23 mouse cellular contexts compared by ENCODE assay signal in genomic region chr19:60465726-60466125, GRCm38 (mm10). TPM values are rescaled to one million over a fixed set of nuclear protein-coding genes. Genes with fewer than 3 reads are reported as not detected.
DNase-seq lines count a peak whose midpoint lies in the region; ATAC-seq and TF ChIP-seq lines count a peak whose summit lies in the region.
"Had no signal": no experiment of that assay in that cellular context is flagged by ENCODE, and none has a peak within 500 bp of the region (broad histone marks: within the 10 kb centered on the region; RNA-seq: fewer than 3 reads in every experiment).

No protein-coding gene starts in this region.

- no peak for TF ChIP-seq EP300 in lung, postnatal 0 days (IDR thresholded peaks at IDR 0.05)

- no peak overlapping the region for H3K4me3 ChIP-seq in forebrain, embryonic 14.5 days (ENCODE audit: low read depth, low read length)
- H3K4me3 ChIP-seq in forebrain, embryonic 10.5 days = no peak overlapping the region
- H3K4me3 ChIP-seq in lung, postnatal 0 days (ENCODE audit: low read depth, low read length) = no peak overlapping the region
- H3K4me3 ChIP-seq: embryonic facial prominence, embryonic 15.5 days; erythroblast, embryonic 14.5 days; forebrain, embryonic 12.5 days; heart, embryonic 15.5 days; hindbrain, embryonic 13.5 days; intestine, embryonic 15.5 days had no signal

- WGBS in forebrain, embryonic 14.5 days = 55% methylated on average over 2 of the region's 2 CpGs
- 87% methylated on average over 2 of the region's 2 CpGs for WGBS in forebrain, embryonic 10.5 days
- 72% methylated on average over 2 of the region's 2 CpGs for WGBS in lung, postnatal 0 days

- H3K27ac ChIP-seq in forebrain, embryonic 14.5 days (ENCODE audit: low read depth, low read length) = no peak overlapping the region
- H3K27ac ChIP-seq in forebrain, embryonic 10.5 days = no peak overlapping the region
- H3K27ac ChIP-seq in lung, postnatal 0 days (ENCODE audit: low read length) = no peak overlapping the region
- H3K27ac ChIP-seq: embryonic facial prominence, embryonic 15.5 days; forebrain, embryonic 12.5 days; heart, embryonic 15.5 days; hindbrain, embryonic 13.5 days; intestine, embryonic 15.5 days had no signal

- H3K9me3 ChIP-seq in forebrain, embryonic 14.5 days (replicated peaks; ENCODE audit: control insufficient read depth, low read length) = no peaks in the 10 kb centered on the region
- H3K9me3 ChIP-seq in forebrain, embryonic 10.5 days = no peaks in the 10 kb centered on the region
- no peaks in the 10 kb centered on the region for H3K9me3 ChIP-seq in lung, postnatal 0 days (ENCODE audit: low read length)
- H3K9me3 ChIP-seq: embryonic facial prominence, embryonic 15.5 days; forebrain, embryonic 12.5 days; heart, embryonic 15.5 days; hindbrain, embryonic 13.5 days; intestine, embryonic 15.5 days had no signal

- H3K36me3 ChIP-seq in forebrain, embryonic 14.5 days (ENCODE audit: control insufficient read depth, insufficient read depth, low read length) = no peaks in the 10 kb centered on the region
- no peaks in the 10 kb centered on the region for H3K36me3 ChIP-seq in forebrain, embryonic 10.5 days (replicated peaks)
- H3K36me3 ChIP-seq in lung, postnatal 0 days (ENCODE audit: insufficient read depth, low read length) = no peaks in the 10 kb centered on the region
- H3K36me3 ChIP-seq: embryonic facial prominence, embryonic 15.5 days; forebrain, embryonic 12.5 days; heart, embryonic 15.5 days; hindbrain, embryonic 13.5 days; intestine, embryonic 15.5 days had no signal

- peak; percentile 68 for DNase-seq in forebrain, embryonic 14.5 days (ENCODE audit: low spot score)
- DNase-seq in forebrain, embryonic 10.5 days (ENCODE audit: extremely low spot score, low spot score) = no peak
- DNase-seq in lung, postnatal 0 days (ENCODE audit: low spot score) = peak; percentile 9
- DNase-seq in lung, postnatal 10 days = no peak
- peak; percentile 38 for DNase-seq in MN1 (ENCODE audit: low spot score)
- DNase-seq in Muller cell, postnatal 12 days (ENCODE audit: inconsistent ontology term) = no peak
- no peak for DNase-seq in right cerebral cortex, adult 18-20 months
- DNase-seq: adrenal gland, postnatal 25 days; cerebellum, adult 2 months; cerebellum, postnatal 14 days; embryo, embryonic 11 days; gastrocnemius, postnatal 36 days; heart, adult 18-20 months; heart, postnatal 14 days had no signal

- no peak for TF ChIP-seq CTCF in lung, postnatal 0 days (IDR thresholded peaks at IDR 0.05)

- H3K4me1 ChIP-seq in forebrain, embryonic 14.5 days (ENCODE audit: control insufficient read depth, insufficient read depth, low read length) = peaks cover 18% of the 10 kb centered on the region
- H3K4me1 ChIP-seq in forebrain, embryonic 10.5 days = peaks cover 22% of the 10 kb centered on the region
- H3K4me1 ChIP-seq in lung, postnatal 0 days (ENCODE audit: insufficient read depth, low read depth, low read length) = 0 out of 2 replicates have a peak, but pooled peaks cover 9% of the 10 kb centered on the region

- no peak overlapping the region for H3K9ac ChIP-seq in forebrain, embryonic 14.5 days (ENCODE audit: low read length)
- no peak overlapping the region for H3K9ac ChIP-seq in lung, postnatal 0 days (replicated peaks; ENCODE audit: low read depth)
- H3K9ac ChIP-seq: embryonic facial prominence, embryonic 15.5 days; forebrain, embryonic 12.5 days; heart, embryonic 15.5 days; hindbrain, embryonic 13.5 days; intestine, embryonic 15.5 days had no signal

- ATAC-seq in forebrain, embryonic 14.5 days = peak; percentile 22; the same call in 1 of the 2 replicates
- ATAC-seq in lung, postnatal 0 days = no peak
- ATAC-seq: intestine, embryonic 15.5 days had no signal

- peaks cover 59% of the 10 kb centered on the region for H3K27me3 ChIP-seq in forebrain, embryonic 14.5 days (replicated peaks; ENCODE audit: control insufficient read depth, insufficient read depth, low read length)
- peaks cover 57% of the 10 kb centered on the region for H3K27me3 ChIP-seq in forebrain, embryonic 10.5 days (ENCODE audit: poor library complexity, severe bottlenecking)
- peaks cover 26% of the 10 kb centered on the region; the same call in 1 of the 2 replicates for H3K27me3 ChIP-seq in lung, postnatal 0 days (replicated peaks; ENCODE audit: insufficient read depth, low read length)
- H3K27me3 ChIP-seq: CH12.LX had no signal

- no peak overlapping the region for H3K4me2 ChIP-seq in forebrain, embryonic 14.5 days (ENCODE audit: low read length)
- H3K4me2 ChIP-seq in lung, postnatal 0 days (replicated peaks; ENCODE audit: low read depth, low read length) = no peak overlapping the region
- H3K4me2 ChIP-seq: embryonic facial prominence, embryonic 15.5 days; forebrain, embryonic 12.5 days; heart, embryonic 11.5 days; heart, embryonic 15.5 days; hindbrain, embryonic 13.5 days; intestine, embryonic 15.5 days had no signal

RNA-seq across cellular contexts. Expression of gene Prlhr, which starts 2.4 kb away (rescaled TPM):
- 0.10 and 0.22 TPM in 2 replicates for polyA plus RNA-seq in forebrain, embryonic 14.5 days (2014; fragmentation: Nextera tagmentation; extraction: Ambion mirVana)
- not detected in 2 replicates for polyA plus RNA-seq in forebrain, embryonic 10.5 days (2016; fragmentation: Nextera tagmentation; extraction: Ambion mirVana)
- polyA plus RNA-seq in lung, postnatal 0 days (2015; fragmentation: Nextera tagmentation; extraction: Ambion mirVana) = not detected in 2 replicates
- polyA plus RNA-seq: embryonic facial prominence, embryonic 11.5 days; embryonic facial prominence, embryonic 15.5 days; erythroblast, embryonic 14.5 days; forebrain, embryonic 12.5 days; heart, embryonic 11.5 days; heart, embryonic 15.5 days; intestine, embryonic 15.5 days had no signal

Comparison
In these comparisons a context has a peak if more than half of its experiments do, and no peak if none do; other contexts are left out.
1. DNase-seq: peak in forebrain, embryonic 14.5 days (single experiment), lung, postnatal 0 days (single experiment) and MN1 (single experiment); none in forebrain, embryonic 10.5 days (single experiment), lung, postnatal 10 days (single experiment), Muller cell, postnatal 12 days (single experiment) and right cerebral cortex, adult 18-20 months (single experiment).